Mouse (Mus musculus) embryonic fibroblast, embryonic 13.5 days (primary cell): ENCODE measurements around the gene Mphosph9.

Source experiments
- CTCF ChIP-seq: IDR thresholded peaks from 2 replicates; pipeline ENCODE4 v1.5.1; 2011; ENCODE audit warnings: mild to moderate bottlenecking, control low read depth, low read length, moderate library complexity, borderline replicate concordance; ENCODE audit not compliant: insufficient read depth
- POLR2A ChIP-seq: IDR thresholded peaks from 2 replicates; pipeline ENCODE4 v1.6.1; 2011; ENCODE audit warnings: low read depth, mild to moderate bottlenecking, control low read depth, low read length, moderate library complexity

DNA sequence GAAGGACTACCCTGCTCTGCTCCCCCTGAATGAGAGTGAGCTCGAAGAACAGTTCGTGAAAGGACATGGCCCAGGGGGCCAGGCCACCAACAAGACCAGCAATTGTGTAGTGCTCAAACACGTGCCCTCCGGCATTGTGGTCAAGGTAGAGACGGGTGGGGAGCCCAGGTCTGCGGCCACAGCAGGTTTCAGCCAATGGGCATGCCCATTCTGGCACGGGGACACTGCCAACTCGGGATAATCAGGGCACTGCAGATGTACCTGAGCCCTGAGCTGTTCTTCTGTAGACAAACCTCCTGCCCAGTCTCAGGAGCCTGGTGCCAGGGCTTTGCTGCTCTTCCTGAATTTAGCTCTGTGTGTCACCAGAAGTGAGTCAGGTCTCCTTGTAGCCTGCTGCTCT, 11.0 kb upstream of the Mphosph9 start:
- TF ChIP-seq POLR2A (no peak), CTCF (no peak)
